Mouse (Mus musculus) erythroblast, embryonic 14.5 days (primary cell): Measurements from ENCODE around the gene Tbcd.

ENCODE experiments used
- GATA1 ChIP-seq: IDR thresholded peaks from 2 replicates; pipeline ENCODE4 v1.6.1; 2012; ENCODE audit warnings: low read length, inconsistent platforms, mixed read lengths
- TAL1 ChIP-seq: IDR thresholded peaks from 3 replicates; pipeline ENCODE4 v1.6.1; 2012; ENCODE audit warnings: low read length, inconsistent platforms, mixed read lengths

- TF ChIP-seq TAL1, result no peak
- TF ChIP-seq GATA1, result no peak
These were observed 64.2 kb downstream of the Tbcd start for GRCm38 (mm10) chr11:121515996-121516395.
